Mouse (Mus musculus) olfactory bulb, adult 2 months (tissue): Measurements from ENCODE around the gene Tm9sf3.

Experiments
- CTCF ChIP-seq: fragments of 200-500 bp; IDR thresholded peaks from 2 replicates; pipeline ENCODE4 v1.5.1; 2012; ENCODE audit warnings: low read depth, mild to moderate bottlenecking, low read length, moderate library complexity; ENCODE audit not compliant: insufficient read depth
- POLR2A ChIP-seq: fragments of 200-500 bp; IDR thresholded peaks from 2 replicates; pipeline ENCODE4 v1.6.1; 2012; ENCODE audit warnings: mild to moderate bottlenecking, low read depth, low read length, moderate library complexity; ENCODE audit not compliant: insufficient read depth

- TF ChIP-seq CTCF (no peak), POLR2A (no peak)
Observed at GRCm38 (mm10) chr19:41177331-41177730, 86.5 kb downstream of the Tm9sf3 start.
